Mouse (Mus musculus) thymus, adult 2 months (tissue): Measurements from ENCODE around the gene Cyp2u1.

Experiments
- CTCF ChIP-seq: fragments of 200-500 bp; IDR thresholded peaks from 2 replicates; pipeline ENCODE4 v1.5.1; 2012; ENCODE audit warnings: mild to moderate bottlenecking, control low read depth, low read length, moderate library complexity, borderline replicate concordance; ENCODE audit not compliant: control insufficient read depth, poor library complexity, insufficient read depth; ENCODE audit errors: extremely low read depth
- POLR2A ChIP-seq: fragments of 200-500 bp; IDR thresholded peaks from 2 replicates; pipeline ENCODE4 v1.6.1; 2012; ENCODE audit warnings: mild to moderate bottlenecking, low read length, control low read depth, moderate library complexity; ENCODE audit not compliant: control insufficient read depth, poor library complexity, insufficient read depth; ENCODE audit errors: extremely low read depth

DNA sequence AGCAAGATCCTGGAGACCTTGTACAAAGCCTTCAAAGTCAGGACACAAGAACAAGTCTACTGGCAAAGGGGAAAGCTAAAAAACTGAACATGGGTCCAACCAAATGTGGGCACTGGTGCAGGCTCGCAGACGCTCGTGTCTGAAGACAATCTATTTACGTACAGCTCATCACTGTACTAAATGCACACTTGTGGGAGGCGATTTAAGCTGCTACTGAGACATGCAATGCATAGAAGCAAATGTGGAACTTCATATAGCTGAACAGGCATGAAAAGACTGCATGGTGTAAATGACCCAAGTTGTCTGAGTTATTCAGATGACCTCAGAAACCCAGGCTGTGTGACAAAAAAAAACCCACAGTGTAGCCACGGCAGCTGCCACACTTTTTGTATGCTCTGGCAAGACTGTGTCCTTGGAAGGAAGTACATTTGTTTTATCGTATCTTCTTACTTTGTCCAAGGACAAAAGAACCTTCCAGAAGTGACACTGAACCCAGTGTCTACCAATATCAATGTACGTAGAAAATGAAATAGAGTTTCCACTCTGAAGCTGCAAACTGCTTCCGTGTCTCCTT is 43.5 kb downstream of the Cyp2u1 start:
- TF ChIP-seq CTCF (no peak), POLR2A (no peak)
